Mouse (Mus musculus) CH12.LX (cell line): Measurements from ENCODE around the gene Bcar1.

ENCODE experiments used
- ELF1 ChIP-seq: IDR thresholded peaks from 2 replicates; pipeline ENCODE4 v1.6.1; 2014; ENCODE audit warnings: low read depth, mild to moderate bottlenecking, inconsistent platforms, low read length, improper control_type of control experiment
- ETS1 ChIP-seq: conservative IDR thresholded peaks from 2 replicates; pipeline ENCODE4 v1.6.1; 2012; ENCODE audit warnings: low read depth, mild to moderate bottlenecking, inconsistent platforms, low read length, improper control_type of control experiment, moderate library complexity
- GABPA ChIP-seq: IDR thresholded peaks from 2 replicates; pipeline ENCODE4 v1.6.1; 2012; ENCODE audit warnings: low read depth, low read length, improper control_type of control experiment, inconsistent platforms; ENCODE audit not compliant: insufficient replicate concordance
- JUND ChIP-seq: conservative IDR thresholded peaks from 2 replicates; pipeline ENCODE4 v1.6.1; 2011; ENCODE audit warnings: low read depth, low read length, improper control_type of control experiment
- MAZ ChIP-seq: IDR thresholded peaks from 2 replicates; pipeline ENCODE4 v1.6.1; 2012; ENCODE audit warnings: low read depth, mild to moderate bottlenecking, inconsistent platforms, low read length, improper control_type of control experiment, moderate library complexity

- no peak for TF ChIP-seq GABPA
- TF ChIP-seq JUND, result no peak
- no peak for TF ChIP-seq ELF1
- TF ChIP-seq MAZ, result no peak
- no peak for TF ChIP-seq ETS1
Measured at GRCm38 (mm10) chr8:111741556-111741955, 2.1 kb downstream of the Bcar1 start.
